Mouse (Mus musculus): ENCODE data around the gene Ncor2.

Ncor2 gene

GRCm38 (mm10) chr5:125154178-125154577, 24.8 kb downstream of the Ncor2 start:
- H3K36me3 ChIP-seq (ENCODE audit: insufficient read depth, low read length): peaks cover 27% of the 10 kb centered on the region; the same call in 1 of the 2 replicates
- TF ChIP-seq CTCF (conservative IDR thresholded peaks at IDR 0.05; ENCODE audit: low read length): no peak
- no peak for TF ChIP-seq POU5F1 (IDR thresholded peaks at IDR 0.05; ENCODE audit: borderline replicate concordance, low read length)
- TF ChIP-seq NANOG (IDR thresholded peaks at IDR 0.05; ENCODE audit: borderline replicate concordance, low read length): peak; percentile 39; the same call in 1 of the 2 replicates

DNA sequence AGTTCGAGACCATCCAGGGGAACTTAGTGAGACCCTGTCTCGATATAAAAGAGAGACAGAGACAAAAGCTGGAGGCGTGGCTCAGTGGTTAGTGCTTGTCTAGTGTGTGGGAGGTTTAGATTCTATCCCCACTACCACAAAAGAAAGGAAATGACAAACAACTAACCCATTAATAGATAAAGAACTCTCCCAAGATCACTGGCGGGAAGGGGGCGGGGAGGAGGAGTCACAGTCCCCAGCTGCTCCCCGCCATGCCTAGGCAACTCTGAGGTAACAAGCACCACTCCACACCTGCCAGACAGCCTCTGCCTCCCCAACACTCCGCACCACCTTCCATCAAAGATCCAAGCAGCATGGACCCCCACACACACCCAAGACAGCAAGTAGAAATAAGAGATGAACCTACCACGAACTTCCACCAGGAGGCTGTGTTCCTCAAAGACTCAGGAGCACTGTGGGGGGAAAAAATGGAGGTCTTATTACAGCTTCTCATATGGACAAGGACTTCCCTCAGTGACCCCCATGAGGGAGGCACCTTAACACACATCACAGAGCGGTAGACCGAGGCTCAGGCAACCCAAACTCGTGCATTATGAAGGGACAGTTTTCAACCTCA, 25.7 kb downstream of the Ncor2 start:
- H3K36me3 ChIP-seq (ENCODE audit: insufficient read depth, low read length): peaks cover 35% of the 10 kb centered on the region
- TF ChIP-seq NANOG (IDR thresholded peaks at IDR 0.05; ENCODE audit: borderline replicate concordance, low read length) (no peak), POU5F1 (IDR thresholded peaks at IDR 0.05; ENCODE audit: borderline replicate concordance, low read length) (no peak), CTCF (conservative IDR thresholded peaks at IDR 0.05; ENCODE audit: low read length) (no peak)
- H3K27me3 ChIP-seq (ENCODE audit: insufficient read depth, low read length): no peaks in the 10 kb centered on the region
- H3K9me3 ChIP-seq (ENCODE audit: low read length): no peaks in the 10 kb centered on the region
- H3K4me3 ChIP-seq (replicated peaks; ENCODE audit: low read length): 0 out of 2 replicates have a peak overlapping the region, but pooled peaks have one; percentile 17
- peaks cover 93% of the 10 kb centered on the region for H3K4me1 ChIP-seq (replicated peaks; ENCODE audit: low read depth, low read length)

More at GRCm38 (mm10) chr5:125154178-125154577, 24.8 kb downstream of the Ncor2 start:
- 0 out of 2 replicates have a peak overlapping the region, but pooled peaks have one; percentile 17 for H3K4me3 ChIP-seq (replicated peaks; ENCODE audit: low read length)
- no peaks in the 10 kb centered on the region for H3K27me3 ChIP-seq (ENCODE audit: insufficient read depth, low read length)
- peaks cover 93% of the 10 kb centered on the region for H3K4me1 ChIP-seq (replicated peaks; ENCODE audit: low read depth, low read length)
- H3K9me3 ChIP-seq (ENCODE audit: low read length): no peaks in the 10 kb centered on the region

DNA sequence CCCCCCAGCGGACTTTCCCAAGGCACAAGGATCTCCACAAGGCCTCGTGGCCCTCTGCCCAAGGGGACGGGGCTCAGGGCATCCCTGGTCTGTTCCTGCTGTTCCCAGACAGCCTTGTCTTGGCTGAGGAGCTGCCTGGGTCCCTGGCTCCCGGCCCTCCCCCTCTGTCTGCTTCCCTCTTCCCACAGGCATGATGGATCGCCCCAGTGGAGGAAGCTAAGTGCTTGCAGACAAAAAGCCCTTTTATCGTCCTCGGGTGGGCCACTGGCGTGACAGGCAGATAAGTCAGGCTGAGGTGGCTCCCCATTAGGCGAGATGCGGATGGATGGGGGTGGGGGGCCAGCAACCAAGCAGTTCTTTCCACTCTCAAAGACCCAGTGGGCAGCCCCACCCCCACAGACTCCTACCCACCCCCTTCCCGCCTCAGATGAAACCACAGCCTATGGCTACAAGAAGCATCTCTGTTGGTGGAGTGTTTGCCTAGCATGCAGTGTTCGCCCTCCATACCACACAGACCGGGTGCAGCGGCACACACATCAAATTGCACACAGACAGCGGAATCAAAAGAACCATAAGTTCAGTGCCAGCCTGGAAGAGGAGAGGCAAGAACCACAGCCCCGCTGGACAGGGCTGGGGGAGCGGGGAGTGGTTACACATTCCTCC, 27.0 kb downstream of the Ncor2 start:
- Histone ChIP-seq H3K4me3 (replicated peaks; ENCODE audit: low read length) (peak overlapping the region; percentile 32), H3K36me3 (ENCODE audit: insufficient read depth, low read length) (peaks cover 36% of the 10 kb centered on the region)

DNA sequence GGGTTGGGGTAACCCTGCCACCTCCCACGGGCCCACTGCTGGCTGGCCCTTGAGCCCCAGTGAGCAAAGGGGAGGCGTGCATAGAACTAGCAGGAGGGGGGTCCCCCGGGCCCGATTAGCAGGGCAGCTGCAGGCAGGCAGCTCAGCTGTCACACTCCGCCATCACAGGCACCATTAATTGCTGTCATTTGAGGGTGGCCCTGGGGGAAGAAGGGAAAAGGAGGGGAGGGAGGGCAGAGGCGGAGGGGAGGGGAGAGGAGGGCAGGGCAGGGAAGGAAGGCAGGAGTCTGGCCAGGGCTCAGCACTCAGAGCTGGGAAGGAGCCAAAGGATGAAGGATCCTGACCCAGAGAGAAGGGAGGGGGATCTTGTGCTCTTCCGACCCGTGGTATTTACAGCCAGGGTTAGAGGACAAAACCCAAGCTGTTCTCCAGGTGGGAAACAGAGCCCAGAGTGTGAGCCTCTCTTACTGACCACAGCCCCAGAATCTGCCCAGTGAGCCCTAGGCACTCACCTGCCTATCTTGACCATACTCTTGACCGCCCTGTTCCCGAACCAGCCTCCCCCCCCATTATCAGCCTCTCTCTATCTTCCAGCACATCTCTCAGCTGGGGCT, 28.0 kb downstream of the Ncor2 start:
- H3K36me3 ChIP-seq (ENCODE audit: insufficient read depth, low read length): peaks cover 39% of the 10 kb centered on the region
- TF ChIP-seq NANOG (IDR thresholded peaks at IDR 0.05; ENCODE audit: borderline replicate concordance, low read length) (no peak), CTCF (conservative IDR thresholded peaks at IDR 0.05; ENCODE audit: low read length) (no peak), POU5F1 (IDR thresholded peaks at IDR 0.05; ENCODE audit: borderline replicate concordance, low read length) (no peak)
- H3K9me3 ChIP-seq (ENCODE audit: low read length): no peaks in the 10 kb centered on the region
- no peak overlapping the region for H3K4me3 ChIP-seq (replicated peaks; ENCODE audit: low read length)
- H3K4me1 ChIP-seq (replicated peaks; ENCODE audit: low read depth, low read length): peaks cover 91% of the 10 kb centered on the region
- no peaks in the 10 kb centered on the region for H3K27me3 ChIP-seq (ENCODE audit: insufficient read depth, low read length)

More for the DNA sequence above, 27.0 kb downstream of the Ncor2 start:
- no peaks in the 10 kb centered on the region for H3K27me3 ChIP-seq (ENCODE audit: insufficient read depth, low read length)
- TF ChIP-seq NANOG (IDR thresholded peaks at IDR 0.05; ENCODE audit: borderline replicate concordance, low read length) (no peak), CTCF (conservative IDR thresholded peaks at IDR 0.05; ENCODE audit: low read length) (no peak), POU5F1 (IDR thresholded peaks at IDR 0.05; ENCODE audit: borderline replicate concordance, low read length) (no peak)
- peaks cover 93% of the 10 kb centered on the region for H3K4me1 ChIP-seq (replicated peaks; ENCODE audit: low read depth, low read length)
- no peaks in the 10 kb centered on the region for H3K9me3 ChIP-seq (ENCODE audit: low read length)

- H3K4me3 ChIP-seq (replicated peaks; ENCODE audit: low read length): no peak overlapping the region
- H3K27me3 ChIP-seq (ENCODE audit: insufficient read depth, low read length): no peaks in the 10 kb centered on the region
- TF ChIP-seq CTCF (conservative IDR thresholded peaks at IDR 0.05; ENCODE audit: low read length): no peak
- no peak for TF ChIP-seq NANOG (IDR thresholded peaks at IDR 0.05; ENCODE audit: borderline replicate concordance, low read length)
Measured at GRCm38 (mm10) chr5:125149142-125149541, 29.9 kb downstream of the Ncor2 start.

GRCm38 (mm10) chr5:125148686-125149085, 30.3 kb downstream of the Ncor2 start:
- no peak overlapping the region for H3K4me3 ChIP-seq (replicated peaks; ENCODE audit: low read length)
- H3K4me1 ChIP-seq (replicated peaks; ENCODE audit: low read depth, low read length): peaks cover 73% of the 10 kb centered on the region
- H3K36me3 ChIP-seq (ENCODE audit: insufficient read depth, low read length): peaks cover 33% of the 10 kb centered on the region
- no peak for TF ChIP-seq NANOG (IDR thresholded peaks at IDR 0.05; ENCODE audit: borderline replicate concordance, low read length)
- TF ChIP-seq CTCF (conservative IDR thresholded peaks at IDR 0.05; ENCODE audit: low read length): no peak
- no peak for TF ChIP-seq POU5F1 (IDR thresholded peaks at IDR 0.05; ENCODE audit: borderline replicate concordance, low read length)
- H3K27me3 ChIP-seq (ENCODE audit: insufficient read depth, low read length): no peaks in the 10 kb centered on the region
- no peaks in the 10 kb centered on the region for H3K9me3 ChIP-seq (ENCODE audit: low read length)

More at GRCm38 (mm10) chr5:125149142-125149541, 29.9 kb downstream of the Ncor2 start:
- Histone ChIP-seq H3K36me3 (ENCODE audit: insufficient read depth, low read length) (peaks cover 33% of the 10 kb centered on the region), H3K4me1 (replicated peaks; ENCODE audit: low read depth, low read length) (peaks cover 77% of the 10 kb centered on the region), H3K9me3 (ENCODE audit: low read length) (no peaks in the 10 kb centered on the region)

DNA sequence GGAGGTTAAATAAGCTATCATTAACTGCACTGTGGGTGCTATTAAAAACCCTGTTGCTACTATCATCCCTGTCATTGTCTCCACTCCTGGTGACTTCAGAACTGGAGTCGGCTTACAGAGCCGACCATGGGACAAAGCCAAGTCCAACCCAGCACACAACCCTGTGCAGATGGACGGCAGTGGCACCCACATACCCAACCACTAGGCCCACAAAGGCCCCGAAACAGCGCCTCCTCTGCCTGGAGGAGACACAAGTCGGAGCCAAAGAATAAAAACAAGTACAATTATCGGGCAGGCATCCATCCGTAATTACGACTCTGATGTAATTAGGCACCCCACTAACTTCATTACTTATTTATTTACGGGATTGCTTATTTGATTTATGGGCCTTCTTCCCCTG, 30.8 kb downstream of the Ncor2 start:
- TF ChIP-seq CTCF (conservative IDR thresholded peaks at IDR 0.05; ENCODE audit: low read length) (0 out of 2 replicates have a peak, but pooled peaks have one; percentile 13), POU5F1 (IDR thresholded peaks at IDR 0.05; ENCODE audit: borderline replicate concordance, low read length) (no peak), NANOG (IDR thresholded peaks at IDR 0.05; ENCODE audit: borderline replicate concordance, low read length) (peak; percentile 71; the same call in 1 of the 2 replicates)
- no peak overlapping the region for H3K4me3 ChIP-seq (replicated peaks; ENCODE audit: low read length)
- H3K4me1 ChIP-seq (replicated peaks; ENCODE audit: low read depth, low read length): peaks cover 73% of the 10 kb centered on the region

GRCm38 (mm10) chr5:125147124-125147523, 31.9 kb downstream of the Ncor2 start:
- no peaks in the 10 kb centered on the region for H3K27me3 ChIP-seq (ENCODE audit: insufficient read depth, low read length)
- no peak overlapping the region for H3K4me3 ChIP-seq (replicated peaks; ENCODE audit: low read length)
- H3K9me3 ChIP-seq (ENCODE audit: low read length): no peaks in the 10 kb centered on the region
- peaks cover 25% of the 10 kb centered on the region for H3K36me3 ChIP-seq (ENCODE audit: insufficient read depth, low read length)
- TF ChIP-seq POU5F1 (IDR thresholded peaks at IDR 0.05; ENCODE audit: borderline replicate concordance, low read length) (no peak), CTCF (conservative IDR thresholded peaks at IDR 0.05; ENCODE audit: low read length) (no peak), NANOG (IDR thresholded peaks at IDR 0.05; ENCODE audit: borderline replicate concordance, low read length) (no peak)
- H3K4me1 ChIP-seq (replicated peaks; ENCODE audit: low read depth, low read length): peaks cover 73% of the 10 kb centered on the region

More for the DNA sequence above, 30.8 kb downstream of the Ncor2 start:
- Histone ChIP-seq H3K36me3 (ENCODE audit: insufficient read depth, low read length) (peaks cover 33% of the 10 kb centered on the region), H3K9me3 (ENCODE audit: low read length) (no peaks in the 10 kb centered on the region), H3K27me3 (ENCODE audit: insufficient read depth, low read length) (no peaks in the 10 kb centered on the region)
